Mouse (Mus musculus) myocyte (in vitro differentiated cells): ENCODE measurements around the gene Frmd4a. TPM values are rescaled to one million over a fixed set of nuclear protein-coding genes. Genes with fewer than 3 reads are reported as not detected.

ENCODE experiments used
- H3K27me3 ChIP-seq: one replicate; pipeline ENCODE4 v1.6.1; 2011; ENCODE audit not compliant: control insufficient read depth, insufficient read depth, insufficient read length
- H3K36me3 ChIP-seq: one replicate; pipeline ENCODE4 v1.6.1; 2011; ENCODE audit not compliant: control insufficient read depth, insufficient read depth
- H3K4me2 ChIP-seq: one replicate; pipeline ENCODE4 v1.6.1; 2011; ENCODE audit warnings: low read depth, control low read depth
- H3K4me3 ChIP-seq: one replicate; pipeline ENCODE4 v1.5.1; 2011; ENCODE audit warnings: mild to moderate bottlenecking, control low read depth, moderate library complexity
- H3K79me2 ChIP-seq: one replicate; pipeline ENCODE4 v1.6.1; 2011; ENCODE audit not compliant: control insufficient read depth, insufficient read depth
- H3ac ChIP-seq: one replicate; pipeline ENCODE4 v1.6.1; 2011; ENCODE audit not compliant: control insufficient read depth, insufficient read length
- CEBPB ChIP-seq: IDR thresholded peaks from 2 replicates; pipeline ENCODE4 v1.6.1; 2011; ENCODE audit warnings: mild to moderate bottlenecking, moderate library complexity; ENCODE audit not compliant: poor library complexity, insufficient read depth, severe bottlenecking
- E2F4 ChIP-seq: IDR thresholded peaks from one replicate; pipeline ENCODE4 v1.6.1; 2011; ENCODE audit warnings: mild to moderate bottlenecking, control low read depth, moderate library complexity; ENCODE audit not compliant: insufficient read depth
- MAX ChIP-seq: IDR thresholded peaks from one replicate; pipeline ENCODE4 v1.6.1; 2011; ENCODE audit warnings: low read depth, mild to moderate bottlenecking, control low read depth
- MYOD1 ChIP-seq, 3 experiments: IDR thresholded peaks; one replicate each; pipeline ENCODE4 v1.6.1; 2011; ENCODE audit warnings: control low read depth in 2 of 3, low read depth in 2 of 3, mild to moderate bottlenecking in 2 of 3, moderate library complexity in 1 of 3; ENCODE audit not compliant: insufficient read length in 2 of 3, control insufficient read depth in 1 of 3
- MYOG ChIP-seq, 3 experiments: IDR thresholded peaks; one replicate each; pipeline ENCODE4 v1.6.1; 2011; ENCODE audit warnings: control low read depth in 2 of 3, low read depth in 2 of 3, mild to moderate bottlenecking in 2 of 3; ENCODE audit not compliant: insufficient read length in 2 of 3, control insufficient read depth in 1 of 3, insufficient read depth in 1 of 3
- POLR2A ChIP-seq: IDR thresholded peaks from one replicate; pipeline ENCODE4 v1.6.1; 2011; ENCODE audit warnings: low read depth, mild to moderate bottlenecking, control low read depth, moderate library complexity; ENCODE audit not compliant: insufficient read length
- POLR2AphosphoS2 ChIP-seq: IDR thresholded peaks from one replicate; pipeline ENCODE4 v1.6.1; 2011; ENCODE audit warnings: low read depth, control low read depth; ENCODE audit not compliant: insufficient read length
- REST ChIP-seq: IDR thresholded peaks from one replicate; pipeline ENCODE4 v1.6.1; 2011; ENCODE audit warnings: mild to moderate bottlenecking, control low read depth, moderate library complexity; ENCODE audit not compliant: insufficient read depth, insufficient read length
- SRF ChIP-seq: IDR thresholded peaks from one replicate; pipeline ENCODE4 v1.6.1; 2011; ENCODE audit warnings: low read depth; ENCODE audit not compliant: control insufficient read depth, insufficient read length
- TCF12 ChIP-seq: IDR thresholded peaks from one replicate; pipeline ENCODE4 v1.6.1; 2011; ENCODE audit warnings: mild to moderate bottlenecking, control low read depth; ENCODE audit not compliant: poor library complexity, insufficient read depth, severe bottlenecking
- TCF3 ChIP-seq: IDR thresholded peaks from one replicate; pipeline ENCODE4 v1.6.1; 2011; ENCODE audit warnings: low read depth, control low read depth; ENCODE audit not compliant: insufficient read length
- USF1 ChIP-seq: IDR thresholded peaks from one replicate; pipeline ENCODE4 v1.6.1; 2011; ENCODE audit warnings: low read depth, mild to moderate bottlenecking, control low read depth, moderate library complexity
- polyA plus RNA-seq: library from polyadenylated mRNA; unstranded; fragments of >200 nt; fragmentation: generic; extraction: Trizol; gene quantifications from one replicate; pipeline ENCODE4 v1.2.1, GENCODE M21; 2012; ENCODE audit warnings: missing spikeins

Frmd4a gene
- polyA plus RNA-seq, 1 experiment: 24.7 TPM

DNA sequence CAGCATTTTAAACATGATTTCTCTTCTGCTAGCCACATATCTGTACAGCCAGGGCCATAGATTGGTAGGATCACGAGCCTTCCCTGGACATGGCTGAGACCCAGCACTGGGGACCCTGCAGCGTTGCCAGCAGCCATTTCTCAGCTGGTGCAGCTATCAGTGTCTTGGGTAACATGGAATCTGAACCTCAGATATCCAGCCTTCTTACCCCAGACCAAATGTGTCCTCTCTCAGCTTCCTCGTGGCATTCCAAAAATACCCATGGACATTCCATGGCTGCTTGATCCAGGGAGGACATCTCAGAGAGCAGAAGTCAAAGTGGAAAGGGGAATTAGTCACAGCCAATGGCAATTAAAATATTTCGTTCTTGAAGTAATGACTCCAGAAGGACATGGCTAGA, 321.6 kb downstream of the Frmd4a start:
- H3K4me3 ChIP-seq: no peak overlapping the region
- peak overlapping the region; percentile 28 for H3K4me2 ChIP-seq
- TF ChIP-seq MYOD1 (IDR thresholded peaks at IDR 0.05; ENCODE audit: control insufficient read depth in 1 of 3, insufficient read length in 2 of 3, low read depth in 2 of 3) (peak in 2 of 3 experiments; percentile 56 to 68), TCF12 (peak; percentile 32), SRF (no peak), REST (no peak), POLR2A (no peak), USF1 (no peak), MYOG (IDR thresholded peaks at IDR 0.05; ENCODE audit: control insufficient read depth in 1 of 3, insufficient read depth in 1 of 3, insufficient read length in 2 of 3, low read depth in 2 of 3) (peak; percentile 40 to 87 (median 59)), TCF3 (peak; percentile 5), MAX (no peak), POLR2AphosphoS2 (no peak), CEBPB (0 out of 2 replicates have a peak, but pooled peaks have one; percentile 4)
- no peaks in the 10 kb centered on the region for H3K36me3 ChIP-seq
- H3ac ChIP-seq: no peak overlapping the region
- H3K79me2 ChIP-seq: peaks cover 11% of the 10 kb centered on the region
- no peaks in the 10 kb centered on the region for H3K27me3 ChIP-seq

DNA sequence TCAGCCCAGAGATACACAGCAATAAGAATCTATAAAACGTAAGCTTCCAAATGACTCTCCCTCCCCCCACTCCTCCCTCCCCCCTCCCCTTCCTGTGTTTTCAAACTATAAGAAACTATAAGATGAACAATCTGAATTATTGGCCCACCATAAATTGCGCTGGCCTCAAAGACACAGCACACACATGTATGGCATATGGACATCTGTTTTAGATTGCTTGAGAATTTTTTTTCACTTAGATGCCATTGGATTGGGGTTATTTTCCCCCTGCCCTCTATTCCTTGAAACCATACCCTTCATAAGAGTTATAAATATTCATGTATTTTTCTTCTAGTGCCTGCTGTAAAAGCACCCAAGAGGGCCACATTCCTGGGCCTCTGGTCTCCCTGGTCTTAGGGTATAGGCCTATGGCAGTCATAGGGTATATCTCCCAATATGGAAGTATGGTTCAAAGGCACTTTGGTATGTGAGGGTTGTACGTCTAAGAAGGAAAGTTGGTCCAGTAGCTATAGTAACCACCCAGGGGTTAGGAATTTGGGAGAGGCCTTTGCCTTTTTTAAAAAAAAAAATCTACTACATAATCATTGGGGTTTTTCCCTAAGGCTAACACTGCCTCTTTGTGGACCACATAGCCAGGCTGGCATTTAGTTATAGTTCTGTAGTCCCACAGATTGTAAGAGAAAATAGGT, 322.2 kb downstream of the Frmd4a start:
- Histone ChIP-seq H3K4me3 (no peak overlapping the region), H3K79me2 (peaks cover 11% of the 10 kb centered on the region), H3ac (no peak overlapping the region), H3K4me2 (no peak overlapping the region), H3K27me3 (no peaks in the 10 kb centered on the region), H3K36me3 (no peaks in the 10 kb centered on the region)
- TF ChIP-seq POLR2AphosphoS2 (no peak), CEBPB (no peak), POLR2A (no peak), REST (no peak), SRF (no peak), USF1 (no peak), E2F4 (no peak), MAX (no peak), TCF12 (no peak), MYOD1 (IDR thresholded peaks at IDR 0.05; ENCODE audit: control insufficient read depth in 1 of 3, insufficient read length in 2 of 3, low read depth in 2 of 3) (no peak), MYOG (IDR thresholded peaks at IDR 0.05; ENCODE audit: control insufficient read depth in 1 of 3, insufficient read depth in 1 of 3, insufficient read length in 2 of 3, low read depth in 2 of 3) (no peak), TCF3 (no peak)

DNA sequence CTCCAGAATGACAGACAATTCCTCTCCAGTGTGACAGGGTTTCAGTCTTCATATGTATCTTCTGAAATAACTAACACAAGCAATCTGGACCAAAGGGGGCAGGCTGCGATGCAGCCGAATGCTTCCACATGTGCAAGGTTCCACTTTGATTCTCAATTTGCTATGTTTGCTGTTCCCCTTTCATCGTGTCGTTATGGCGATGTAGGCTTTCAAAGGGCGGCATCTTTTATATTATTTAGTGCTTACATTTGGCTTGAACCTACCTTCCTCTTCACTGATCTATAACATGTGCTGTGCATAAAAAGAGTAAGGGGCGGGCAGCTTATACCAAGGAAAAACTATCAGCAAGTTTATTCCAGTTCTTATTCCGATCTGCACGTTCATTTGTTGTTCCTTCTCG, 322.9 kb downstream of the Frmd4a start:
- H3K4me3 ChIP-seq: no peak overlapping the region
- no peaks in the 10 kb centered on the region for H3K27me3 ChIP-seq
- peaks cover 4% of the 10 kb centered on the region for H3K79me2 ChIP-seq
- H3ac ChIP-seq: no peak overlapping the region
- no peak for TF ChIP-seq TCF3
- TF ChIP-seq MYOG (IDR thresholded peaks at IDR 0.05; ENCODE audit: control insufficient read depth in 1 of 3, insufficient read depth in 1 of 3, insufficient read length in 2 of 3, low read depth in 2 of 3): no peak
- TF ChIP-seq POLR2AphosphoS2: no peak
- TF ChIP-seq CEBPB: no peak
- no peak for TF ChIP-seq REST
- no peak overlapping the region for H3K4me2 ChIP-seq
- no peaks in the 10 kb centered on the region for H3K36me3 ChIP-seq

DNA sequence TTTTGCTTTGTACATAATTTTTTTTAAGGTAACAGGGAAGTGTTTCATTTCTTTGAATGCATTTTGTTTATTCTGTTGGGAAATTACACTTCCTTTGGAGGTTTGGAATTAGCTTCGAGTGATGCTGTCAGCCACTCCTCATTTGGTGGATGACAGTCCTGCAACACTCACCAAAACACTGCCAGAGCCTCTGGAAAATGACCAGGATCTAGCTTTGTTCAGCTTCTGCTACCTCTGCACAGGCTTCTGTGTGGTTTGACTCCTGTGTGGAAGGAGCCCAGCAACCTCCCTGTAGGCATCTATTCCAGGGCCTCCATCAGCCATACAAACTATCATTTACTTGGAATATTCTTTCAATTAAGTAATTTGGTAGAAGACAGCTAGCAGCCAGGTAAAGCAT, 323.6 kb downstream of the Frmd4a start:
- no peak overlapping the region for H3K4me3 ChIP-seq
- H3K27me3 ChIP-seq: no peaks in the 10 kb centered on the region
- TF ChIP-seq REST (no peak), POLR2AphosphoS2 (no peak), MYOG (IDR thresholded peaks at IDR 0.05; ENCODE audit: control insufficient read depth in 1 of 3, insufficient read depth in 1 of 3, insufficient read length in 2 of 3, low read depth in 2 of 3) (no peak), MAX (no peak), E2F4 (no peak), USF1 (no peak), TCF12 (no peak), MYOD1 (IDR thresholded peaks at IDR 0.05; ENCODE audit: control insufficient read depth in 1 of 3, insufficient read length in 2 of 3, low read depth in 2 of 3) (no peak), POLR2A (no peak), SRF (no peak), TCF3 (no peak), CEBPB (no peak)

GRCm38 (mm10) chr2:4342005-4342404, 324.5 kb downstream of the Frmd4a start:
- Histone ChIP-seq H3K4me2 (no peak overlapping the region), H3K36me3 (peaks cover 3% of the 10 kb centered on the region), H3K4me3 (no peak overlapping the region), H3K27me3 (no peaks in the 10 kb centered on the region), H3K79me2 (no peaks in the 10 kb centered on the region), H3ac (no peak overlapping the region)
- TF ChIP-seq POLR2AphosphoS2 (no peak), CEBPB (peak; percentile 98), MYOG (IDR thresholded peaks at IDR 0.05; ENCODE audit: control insufficient read depth in 1 of 3, insufficient read depth in 1 of 3, insufficient read length in 2 of 3, low read depth in 2 of 3) (peak in 1 of 3 experiments; percentile 32), MYOD1 (IDR thresholded peaks at IDR 0.05; ENCODE audit: control insufficient read depth in 1 of 3, insufficient read length in 2 of 3, low read depth in 2 of 3) (peak in 1 of 3 experiments; percentile 33)

More for the DNA sequence above, 323.6 kb downstream of the Frmd4a start:
- Histone ChIP-seq H3K79me2 (no peaks in the 10 kb centered on the region), H3ac (no peak overlapping the region), H3K4me2 (no peak overlapping the region), H3K36me3 (no peaks in the 10 kb centered on the region)
